Comparison of ENCODE assay signal across 9 mouse cellular contexts in genomic region chr7:118597201-118597600, GRCm38 (mm10). TPM values are rescaled to one million over a fixed set of nuclear protein-coding genes. Genes with fewer than 3 reads are reported as not detected.
DNase-seq lines count a peak whose midpoint lies in the region; ATAC-seq and TF ChIP-seq lines count a peak whose summit lies in the region.
"Had no signal": no experiment of that assay in that cellular context is flagged by ENCODE, and none has a peak within 500 bp of the region (broad histone marks: within the 10 kb centered on the region; RNA-seq: fewer than 3 reads in every experiment).

TSS of gene Tmc5 (plus strand) at chr7:118597297.

- peak within 1 kb of the TSS; percentile 39 for H3K4me3 ChIP-seq in gastrocnemius, adult 2 months
- H3K4me3 ChIP-seq in intestine, embryonic 14.5 days (ENCODE audit: low read depth, low read length): peak within 1 kb of the TSS; percentile 10; the same call in 1 of the 2 replicates
- H3K4me3 ChIP-seq in neural tube, embryonic 12.5 days: peak within 1 kb of the TSS; percentile 26

- ATAC-seq in intestine, embryonic 14.5 days (replicated peaks; ENCODE audit: low FRiP score, low TSS enrichment, low read depth): no peak
- ATAC-seq in neural tube, embryonic 12.5 days (ENCODE audit: low FRiP score, low read depth): no peak

- H3K4me2 ChIP-seq in intestine, embryonic 14.5 days (ENCODE audit: low read length): peak within 1 kb of the TSS; percentile 41
- peak within 1 kb of the TSS; percentile 59 for H3K4me2 ChIP-seq in neural tube, embryonic 12.5 days (replicated peaks)

- H3K9ac ChIP-seq in intestine, embryonic 14.5 days (ENCODE audit: low read length): no peak within 1 kb of the TSS
- H3K9ac ChIP-seq in neural tube, embryonic 12.5 days: peak within 1 kb of the TSS; percentile 14; the same call in 1 of the 2 replicates

- TF ChIP-seq CTCF in gastrocnemius, adult 2 months (IDR thresholded peaks at IDR 0.05): no peak

- no peaks in the 10 kb centered on the region for H3K9me3 ChIP-seq in intestine, embryonic 14.5 days (ENCODE audit: control insufficient read depth, low read length)
- no peaks in the 10 kb centered on the region for H3K9me3 ChIP-seq in neural tube, embryonic 12.5 days

- H3K4me1 ChIP-seq in intestine, embryonic 14.5 days (replicated peaks; ENCODE audit: control insufficient read depth, insufficient read depth, low read length): 0 out of 2 replicates have a peak, but pooled peaks cover 3% of the 10 kb centered on the region
- H3K4me1 ChIP-seq in neural tube, embryonic 12.5 days: peaks cover 38% of the 10 kb centered on the region

- H3K27ac ChIP-seq in gastrocnemius, adult 2 months: no peak within 1 kb of the TSS
- no peak within 1 kb of the TSS for H3K27ac ChIP-seq in intestine, embryonic 14.5 days (ENCODE audit: low read depth)
- no peak within 1 kb of the TSS for H3K27ac ChIP-seq in neural tube, embryonic 12.5 days

- H3K36me3 ChIP-seq in intestine, embryonic 14.5 days (ENCODE audit: control insufficient read depth, insufficient read depth, low read length): no peaks in the 10 kb centered on the region
- no peaks in the 10 kb centered on the region for H3K36me3 ChIP-seq in neural tube, embryonic 12.5 days

- peaks cover 23% of the 10 kb centered on the region for H3K27me3 ChIP-seq in intestine, embryonic 14.5 days (replicated peaks; ENCODE audit: control insufficient read depth, insufficient read depth, low read length)
- H3K27me3 ChIP-seq in neural tube, embryonic 12.5 days (replicated peaks): 0 out of 2 replicates have a peak, but pooled peaks cover 12% of the 10 kb centered on the region

- DNase-seq in gastrocnemius, adult 2 months: no peak
- no peak for DNase-seq in gastrocnemius, postnatal 36 days
- peak; percentile 17 for DNase-seq in embryo, embryonic 9.5 days (ENCODE audit: extremely low spot score)
- no peak for DNase-seq in intestine, embryonic 14.5 days (ENCODE audit: low spot score)
- DNase-seq in urinary bladder, postnatal 10 days (ENCODE audit: low spot score): no peak
- DNase-seq in gastrocnemius, postnatal 25 days: no peak
- no peak for DNase-seq in yolk sac, embryonic 10.5 days (ENCODE audit: low spot score)

- WGBS in intestine, embryonic 14.5 days: 8% methylated on average over 23 of the region's 23 CpGs
- WGBS in neural tube, embryonic 12.5 days: 4% methylated on average over 23 of the region's 23 CpGs

- intact Hi-C loops in gastrocnemius, adult 2 months (cut with DNase I): no loop called here
- intact Hi-C loops in gastrocnemius, postnatal 36 days (cut with DNase I): no loop called here

RNA-seq across cellular contexts. Expression of gene Tmc5, which starts in this region (rescaled TPM):
- total RNA-seq in gastrocnemius, adult 2 months (2021): not detected
- under 1 TPM in 1 of 2 experiments, not detected in 1; 0.08 TPM for total RNA-seq in gastrocnemius, postnatal 36 days (2021)
- polyA plus RNA-seq in intestine, embryonic 14.5 days (2014; fragmentation: Nextera tagmentation; extraction: Ambion mirVana): 4.1 and 5.3 TPM in 2 replicates
- 0.10 and 0.25 TPM in 2 replicates for polyA plus RNA-seq in neural tube, embryonic 12.5 days (2016; fragmentation: Nextera tagmentation; extraction: Ambion mirVana)
- total RNA-seq in gastrocnemius, postnatal 25 days (2021): under 1 TPM in 1 of 2 experiments, not detected in 1; 0.21 TPM
- polyA plus RNA-seq: C2C12 had no signal
